In the genomic region with DNA sequence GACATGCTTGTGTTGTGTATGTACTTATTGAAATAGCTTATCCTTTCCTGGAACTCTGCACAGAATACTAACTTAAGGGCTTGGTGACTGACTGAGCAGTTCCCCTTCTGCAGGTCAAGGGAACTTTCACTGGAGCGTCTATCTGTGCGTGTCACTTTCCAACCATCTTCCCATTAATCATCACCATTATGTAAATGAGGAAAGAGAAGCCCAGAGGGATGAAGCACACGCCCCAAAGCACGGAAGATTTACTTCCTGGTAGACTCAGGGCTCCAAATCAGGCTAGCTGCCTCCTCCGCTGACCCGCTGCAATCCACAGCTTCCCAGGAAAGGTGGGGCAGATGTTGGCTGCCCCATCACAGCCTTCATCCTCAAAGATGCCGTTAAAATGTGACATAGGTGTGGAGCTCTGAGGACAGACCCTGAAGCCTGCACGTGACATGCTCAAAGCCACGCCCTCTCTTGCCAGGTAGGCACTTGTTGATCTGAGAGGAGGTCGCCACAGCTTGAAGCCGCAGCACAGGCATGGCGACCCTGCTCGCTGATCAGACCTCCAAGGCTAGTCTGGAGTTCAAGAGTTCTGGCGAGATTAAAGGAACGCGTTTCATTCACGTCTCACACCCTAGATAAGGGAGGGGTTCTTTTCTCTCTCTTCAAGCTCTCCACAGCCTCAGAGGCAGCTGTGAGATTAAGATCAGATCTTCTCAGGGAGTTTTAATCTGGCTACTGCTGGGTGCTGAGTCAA, we compare ENCODE assay signal across 11 mouse cellular contexts. TPM values are rescaled to one million over a fixed set of nuclear protein-coding genes. Genes with fewer than 3 reads are reported as not detected.
DNase-seq lines count a peak whose midpoint lies in the region; ATAC-seq and TF ChIP-seq lines count a peak whose summit lies in the region.
"Had no signal": no experiment of that assay in that cellular context is flagged by ENCODE, and none has a peak within 500 bp of the region (broad histone marks: within the 10 kb centered on the region; RNA-seq: fewer than 3 reads in every experiment).

No protein-coding gene starts in this region.

- intact Hi-C loops in heart, postnatal 25 days (cut with DNase I) = no loop called here

- H3K9ac ChIP-seq in heart, embryonic 16.5 days (ENCODE audit: low read length) = peak overlapping the region; percentile 57
- H3K9ac ChIP-seq in stomach, postnatal 0 days (ENCODE audit: low read length) = peak overlapping the region; percentile 31; the same call in 1 of the 2 replicates

- peak overlapping the region; percentile 74 for H3K4me2 ChIP-seq in heart, embryonic 16.5 days (ENCODE audit: low read depth, low read length)
- H3K4me2 ChIP-seq in stomach, postnatal 0 days (replicated peaks; ENCODE audit: low read depth) = peak overlapping the region; percentile 45

- peak overlapping the region; percentile 47 for H3K4me3 ChIP-seq in heart, embryonic 16.5 days (ENCODE audit: low read length)
- H3K4me3 ChIP-seq in limb, embryonic 10.5 days = peak overlapping the region; percentile 17; the same call in 1 of the 2 replicates
- H3K4me3 ChIP-seq in stomach, postnatal 0 days (ENCODE audit: low read depth, low read length) = peak overlapping the region; percentile 22
- no peak overlapping the region for H3K4me3 ChIP-seq in cerebellum, adult 2 months (replicated peaks; ENCODE audit: insufficient read depth, low read depth, low read length)

- 0 out of 2 replicates have a peak overlapping the region, but pooled peaks have one; percentile 16 for H3K27ac ChIP-seq in heart, embryonic 16.5 days (ENCODE audit: low read length)
- H3K27ac ChIP-seq in limb, embryonic 10.5 days = no peak overlapping the region
- H3K27ac ChIP-seq in stomach, postnatal 0 days (replicated peaks) = peak overlapping the region; percentile 89
- no peak overlapping the region for H3K27ac ChIP-seq in cerebellum, adult 2 months (ENCODE audit: insufficient read depth, low read length)

- DNase-seq in heart, postnatal 25 days (ENCODE audit: low spot score) = no peak
- DNase-seq in thymus, postnatal 0 days (ENCODE audit: low spot score) = peak; percentile 49
- DNase-seq in thymus, postnatal 25 days = no peak
- DNase-seq in limb, embryonic 10.5 days (ENCODE audit: low spot score) = no peak
- peak; percentile 54 for DNase-seq in stomach, postnatal 0 days (ENCODE audit: low spot score)
- DNase-seq in urinary bladder, postnatal 10 days (ENCODE audit: low spot score) = no peak
- no peak for DNase-seq in cerebellum, adult 2 months
- DNase-seq: heart, postnatal 4 days; lung, postnatal 36 days; right cerebral cortex, postnatal 25 days had no signal

- H3K27me3 ChIP-seq in heart, embryonic 16.5 days (ENCODE audit: control insufficient read depth, insufficient read depth, low read length) = no peaks in the 10 kb centered on the region
- H3K27me3 ChIP-seq in limb, embryonic 10.5 days (ENCODE audit: low read depth, poor library complexity, severe bottlenecking) = peaks cover 14% of the 10 kb centered on the region
- no peaks in the 10 kb centered on the region for H3K27me3 ChIP-seq in stomach, postnatal 0 days (ENCODE audit: control insufficient read depth, insufficient read depth, low read length)
- H3K27me3 ChIP-seq in cerebellum, adult 2 months (ENCODE audit: control insufficient read depth, insufficient read depth, low read length) = no peaks in the 10 kb centered on the region; the same call in 1 of the 2 replicates

- 0 out of 2 replicates have a peak, but pooled peaks have one; percentile 14 for ATAC-seq in heart, embryonic 16.5 days (replicated peaks; ENCODE audit: extremely low read depth, insufficient read depth, low FRiP score)
- ATAC-seq in stomach, postnatal 0 days (ENCODE audit: low FRiP score, low TSS enrichment) = peak; percentile 41

- peaks cover 16% of the 10 kb centered on the region for H3K4me1 ChIP-seq in heart, embryonic 16.5 days (ENCODE audit: control insufficient read depth, insufficient read depth, low read length)
- H3K4me1 ChIP-seq in limb, embryonic 10.5 days = peaks cover 8% of the 10 kb centered on the region; the same call in 1 of the 2 replicates
- no peaks in the 10 kb centered on the region for H3K4me1 ChIP-seq in stomach, postnatal 0 days (replicated peaks; ENCODE audit: control insufficient read depth, insufficient read depth)
- H3K4me1 ChIP-seq in cerebellum, adult 2 months (ENCODE audit: control insufficient read depth, insufficient read depth, low read length) = no peaks in the 10 kb centered on the region; the same call in 1 of the 2 replicates

- no peaks in the 10 kb centered on the region for H3K9me3 ChIP-seq in heart, embryonic 16.5 days (replicated peaks; ENCODE audit: control insufficient read depth, low read length)
- no peaks in the 10 kb centered on the region for H3K9me3 ChIP-seq in limb, embryonic 10.5 days (replicated peaks)
- no peaks in the 10 kb centered on the region for H3K9me3 ChIP-seq in stomach, postnatal 0 days (ENCODE audit: control insufficient read depth, low read length)

- no peaks in the 10 kb centered on the region for H3K36me3 ChIP-seq in heart, embryonic 16.5 days (ENCODE audit: control insufficient read depth, insufficient read depth)
- H3K36me3 ChIP-seq in limb, embryonic 10.5 days = no peaks in the 10 kb centered on the region
- no peaks in the 10 kb centered on the region for H3K36me3 ChIP-seq in stomach, postnatal 0 days (ENCODE audit: control insufficient read depth, insufficient read depth, low read length)

- TF ChIP-seq POLR2A in cerebellum, adult 2 months (IDR thresholded peaks at IDR 0.05; ENCODE audit: borderline replicate concordance, insufficient read depth, low read length) = no peak

- TF ChIP-seq CTCF in stomach, postnatal 0 days (IDR thresholded peaks at IDR 0.05; ENCODE audit: low read depth) = no peak
- TF ChIP-seq CTCF in cerebellum, adult 2 months (IDR thresholded peaks at IDR 0.05; ENCODE audit: borderline replicate concordance, insufficient read depth, low read depth, low read length) = no peak

- no peak for TF ChIP-seq EP300 in stomach, postnatal 0 days (optimal IDR thresholded peaks at IDR 0.05)

- WGBS in heart, embryonic 16.5 days = 11% methylated on average over 17 of the region's 17 CpGs
- 18% methylated on average over 17 of the region's 17 CpGs for WGBS in limb, embryonic 10.5 days
- 6% methylated on average over 17 of the region's 17 CpGs for WGBS in stomach, postnatal 0 days
- WGBS in cerebellum, adult 2 months = 30% methylated on average over 17 of the region's 17 CpGs

RNA-seq across cellular contexts. Expression of gene Tsnax, which starts 21.7 kb away (rescaled TPM):
- 91.8 and 98.2 TPM in 2 replicates for polyA plus RNA-seq in heart, embryonic 16.5 days (2015; fragmentation: Nextera tagmentation; extraction: Ambion mirVana)
- total RNA-seq in heart, postnatal 25 days (2021) = 10 to 100 TPM; 71.0 to 71.6 TPM
- 120 and 129 TPM in 2 replicates for polyA plus RNA-seq in thymus, postnatal 0 days (2015; fragmentation: Nextera tagmentation; extraction: Ambion mirVana)
- 134 and 141 TPM in 2 replicates for polyA plus RNA-seq in limb, embryonic 10.5 days (2016; fragmentation: Nextera tagmentation; extraction: Ambion mirVana)
- 62.5 and 66.2 TPM in 2 replicates for polyA plus RNA-seq in stomach, postnatal 0 days (2015; fragmentation: Nextera tagmentation; extraction: Ambion mirVana)
- polyA plus RNA-seq in cerebellum, adult 2 months (2012; rRNA removed) = 185 and 201 TPM in 2 replicates

RNA-seq across cellular contexts. Expression of gene Egln1, which starts 42.0 kb away (rescaled TPM):
- polyA plus RNA-seq in heart, embryonic 16.5 days (2015; fragmentation: Nextera tagmentation; extraction: Ambion mirVana) = 17.8 and 19.5 TPM in 2 replicates
- total RNA-seq in heart, postnatal 25 days (2021) = 100 to 1,000 TPM; 272 to 278 TPM
- polyA plus RNA-seq in thymus, postnatal 0 days (2015; fragmentation: Nextera tagmentation; extraction: Ambion mirVana) = 13.0 and 15.3 TPM in 2 replicates
- polyA plus RNA-seq in limb, embryonic 10.5 days (2016; fragmentation: Nextera tagmentation; extraction: Ambion mirVana) = 9.9 and 10.1 TPM in 2 replicates
- 7.1 and 7.5 TPM in 2 replicates for polyA plus RNA-seq in stomach, postnatal 0 days (2015; fragmentation: Nextera tagmentation; extraction: Ambion mirVana)
- 58.1 and 58.8 TPM in 2 replicates for polyA plus RNA-seq in cerebellum, adult 2 months (2012; rRNA removed)

Comparison
In these comparisons a context has a peak if more than half of its experiments do, and no peak if none do; other contexts are left out.
1. DNase-seq: peak in thymus, postnatal 0 days (single experiment) and stomach, postnatal 0 days (single experiment); none in heart, postnatal 25 days (single experiment), thymus, postnatal 25 days (single experiment), limb, embryonic 10.5 days (single experiment), urinary bladder, postnatal 10 days (single experiment) and cerebellum, adult 2 months (0 of 2).
2. H3K27ac ChIP-seq: peak in heart, embryonic 16.5 days (single experiment) and stomach, postnatal 0 days (single experiment); none in limb, embryonic 10.5 days (single experiment) and cerebellum, adult 2 months (single experiment).